Mouse (Mus musculus) liver, embryonic 14.5 days (tissue): ENCODE data around the gene Hpn. TPM values are rescaled to one million over a fixed set of nuclear protein-coding genes. Genes with fewer than 3 reads are reported as not detected.

Source experiments
- ATAC-seq: fragments of 200-750 bp; cut with Nextera tagmentation; 2 replicates; pipeline ENCODE4 v1.8.0; 2017; ENCODE audit warnings: moderate number of reproducible peaks, mild to moderate bottlenecking, moderate library complexity; ENCODE audit not compliant: insufficient read depth
- DNase-seq, 3 experiments: peaks; one replicate each; pipeline ENCODE4 v3.0.0-alpha.2; 2012 to 2013; ENCODE audit warnings: low read depth in 3 of 3, low spot score in 3 of 3
- H3K27ac ChIP-seq: fragments of 300-500 bp; sonication (generic); 2 replicates; pipeline ENCODE4 v1.5.1; 2014; ENCODE audit warnings: moderate library complexity, mild to moderate bottlenecking, control low read depth, inconsistent platforms
- H3K27me3 ChIP-seq: fragments of 300-500 bp; sonication (generic); 2 replicates; pipeline ENCODE4 v1.6.1; 2014; ENCODE audit warnings: mild to moderate bottlenecking, low read length, moderate library complexity; ENCODE audit not compliant: control insufficient read depth, insufficient read depth
- H3K36me3 ChIP-seq: fragments of 300-500 bp; sonication (generic); replicated peaks from 2 replicates; pipeline ENCODE4 v1.6.1; 2014; ENCODE audit warnings: low read depth; ENCODE audit not compliant: control insufficient read depth, insufficient read depth
- H3K4me1 ChIP-seq, 2 experiments: fragments of 200-500 bp in 1 of 2; fragments of 300-500 bp in 1 of 2; sonication (generic) in 1 of 2; replicated peaks; 2 replicates each; pipeline ENCODE4 v1.6.1; 2012 to 2014; ENCODE audit warnings: antibody characterized with exemption in 1 of 2, inconsistent platforms in 1 of 2, low read length in 1 of 2; ENCODE audit not compliant: control insufficient read depth in 2 of 2, insufficient read depth in 2 of 2
- H3K4me2 ChIP-seq: fragments of 300-500 bp; sonication (generic); 2 replicates; pipeline ENCODE4 v1.6.1; 2014; ENCODE audit warnings: low read depth, mild to moderate bottlenecking, control low read depth, moderate library complexity
- H3K4me3 ChIP-seq, 2 experiments: fragments of 200-500 bp in 1 of 2; fragments of 300-500 bp in 1 of 2; sonication (generic) in 1 of 2; 2 replicates each; pipeline ENCODE4 v1.5.1; 2012 to 2014; ENCODE audit warnings: low read depth in 2 of 2, low read length in 2 of 2, mild to moderate bottlenecking in 2 of 2, control low read depth in 1 of 2, inconsistent platforms in 1 of 2, moderate library complexity in 1 of 2; ENCODE audit not compliant: insufficient read depth in 1 of 2
- H3K9ac ChIP-seq: fragments of 300-500 bp; sonication (generic); replicated peaks from 2 replicates; pipeline ENCODE4 v1.6.1; 2014; ENCODE audit warnings: mild to moderate bottlenecking, control low read depth, moderate library complexity
- H3K9me3 ChIP-seq: fragments of 300-500 bp; sonication (generic); 2 replicates; pipeline ENCODE4 v1.6.1; 2016; ENCODE audit warnings: low read length, mixed read lengths; ENCODE audit not compliant: control insufficient read depth
- CTCF ChIP-seq: IDR thresholded peaks from 2 replicates; pipeline ENCODE4 v1.5.1; 2016; ENCODE audit warnings: antibody characterized with exemption, low read depth, control low read depth
- EP300 ChIP-seq: IDR thresholded peaks from 2 replicates; pipeline ENCODE4 v1.6.1; 2016; ENCODE audit warnings: antibody characterized with exemption, low read depth
- WGBS: fragments of 180-500 bp; shearing (Covaris S2); extraction: QIAGEN DNeasy Blood & Tissue Kit; methylation state at CpG from one replicate; pipeline ENCODE4 v1.1.7; 2014; ENCODE audit not compliant: insufficient replicate concordance; 5-methylcytosine and 5-hydroxymethylcytosine counted together
- polyA plus RNA-seq, 2 experiments: library from polyadenylated mRNA; depleted of rRNA in 1 of 2; stranded (reverse) in 1 of 2; unstranded in 1 of 2; fragments of >200 nt; fragmentation: Nextera tagmentation in 1 of 2; extraction: Ambion mirVana in 1 of 2; gene quantifications; 2 replicates each; pipeline versions ENCODE4 v1.2.1 to v1.2.3; 2012 to 2014

Hpn gene
- polyA plus RNA-seq, 2 experiments = 43.3 to 44.7 TPM

GRCm38 (mm10) chr7:31082106-31082505, 33.0 kb downstream of the Hpn start:
- Histone ChIP-seq H3K9ac (no peak overlapping the region), H3K4me3 (no peak overlapping the region), H3K4me1 (peaks cover 0 to 7% of the 10 kb centered on the region in 2 experiments; a peak in 1 of 4 replicates), H3K4me2 (no peak overlapping the region), H3K27me3 (no peaks in the 10 kb centered on the region), H3K36me3 (no peaks in the 10 kb centered on the region), H3K27ac (no peak overlapping the region), H3K9me3 (no peaks in the 10 kb centered on the region)
- ATAC-seq = no peak
- DNase-seq = no peak
- TF ChIP-seq CTCF (no peak), EP300 (no peak)

- H3K27me3 ChIP-seq = no peaks in the 10 kb centered on the region
- DNase-seq = no peak
- H3K4me2 ChIP-seq = no peak overlapping the region
- no peak overlapping the region for H3K27ac ChIP-seq
- ATAC-seq = no peak
- H3K4me3 ChIP-seq = no peak overlapping the region
- 41% methylated on average over 1 of the region's 1 CpGs for WGBS
- H3K9ac ChIP-seq = no peak overlapping the region
- H3K9me3 ChIP-seq = no peaks in the 10 kb centered on the region
- H3K4me1 ChIP-seq = peaks cover 0 to 7% of the 10 kb centered on the region in 2 experiments; a peak in 1 of 4 replicates
- H3K36me3 ChIP-seq = no peaks in the 10 kb centered on the region
- no peak for TF ChIP-seq EP300
- TF ChIP-seq CTCF = no peak
Observed at GRCm38 (mm10) chr7:31081106-31081505, 34.0 kb downstream of the Hpn start.

GRCm38 (mm10) chr7:31080611-31081010, 34.5 kb downstream of the Hpn start:
- no peak for ATAC-seq
- H3K4me3 ChIP-seq = no peak overlapping the region
- TF ChIP-seq EP300 (no peak), CTCF (no peak)
- H3K9me3 ChIP-seq = no peaks in the 10 kb centered on the region
- no peak overlapping the region for H3K4me2 ChIP-seq
- no peak for DNase-seq
- WGBS = 49% methylated on average over 3 of the region's 3 CpGs
- H3K27ac ChIP-seq = no peak overlapping the region
- H3K27me3 ChIP-seq = no peaks in the 10 kb centered on the region
- H3K36me3 ChIP-seq = no peaks in the 10 kb centered on the region
- no peak overlapping the region for H3K9ac ChIP-seq
- H3K4me1 ChIP-seq = peaks cover 0 to 7% of the 10 kb centered on the region in 2 experiments; a peak in 1 of 4 replicates

- H3K36me3 ChIP-seq = no peaks in the 10 kb centered on the region
- TF ChIP-seq CTCF = no peak
- no peak for TF ChIP-seq EP300
- WGBS = 78% methylated on average over 8 of the region's 8 CpGs
- no peak for DNase-seq
- no peak overlapping the region for H3K4me3 ChIP-seq
- no peak for ATAC-seq
- no peak overlapping the region for H3K9ac ChIP-seq
- H3K9me3 ChIP-seq = no peaks in the 10 kb centered on the region
- H3K27ac ChIP-seq = no peak overlapping the region
- H3K4me2 ChIP-seq = no peak overlapping the region
- no peaks in the 10 kb centered on the region for H3K27me3 ChIP-seq
- peaks cover 0 to 3% of the 10 kb centered on the region in 2 experiments; a peak in 1 of 4 replicates for H3K4me1 ChIP-seq
Observed at GRCm38 (mm10) chr7:31079670-31080069, 35.4 kb downstream of the Hpn start.

- Histone ChIP-seq H3K27me3 (no peaks in the 10 kb centered on the region), H3K9ac (no peak overlapping the region), H3K4me2 (no peak overlapping the region), H3K4me3 (no peak overlapping the region), H3K27ac (no peak overlapping the region), H3K9me3 (no peaks in the 10 kb centered on the region), H3K36me3 (no peaks in the 10 kb centered on the region), H3K4me1 (peaks cover 0 to 2% of the 10 kb centered on the region in 2 experiments; a peak in 1 of 4 replicates)
- DNase-seq (no peak), ATAC-seq (no peak)
- WGBS = 35% methylated on average over 5 of the region's 5 CpGs
- TF ChIP-seq CTCF (peak; percentile 67), EP300 (no peak)
Observed at GRCm38 (mm10) chr7:31077885-31078445, 37.1 kb downstream of the Hpn start.
